Mouse (Mus musculus) heart, embryonic 14.5 days (tissue): ENCODE results near the gene Trpc1. TPM values are rescaled to one million over a fixed set of nuclear protein-coding genes. Genes with fewer than 3 reads are reported as not detected.
A peak's percentile ranks its signal among the peaks of the same experiment; 100 is the strongest.

ENCODE experiments used
- ATAC-seq: fragments of 200-750 bp; cut with Nextera tagmentation; 2 replicates; pipeline ENCODE4 v1.8.0; 2017; ENCODE audit warnings: low read depth, moderate TSS enrichment; ENCODE audit not compliant: insufficient number of reproducible peaks, insufficient read depth, low FRiP score
- H3K27ac ChIP-seq, 2 experiments: fragments of 200-500 bp in 1 of 2; fragments of 300-500 bp in 1 of 2; sonication (generic) in 1 of 2; replicated peaks in 1 of 2; 2 replicates each; pipeline ENCODE4 v1.5.1; 2012 to 2014; ENCODE audit warnings: low read depth in 2 of 2, low read length in 2 of 2, control low read depth in 1 of 2, mild to moderate bottlenecking in 1 of 2, mixed read lengths in 1 of 2; ENCODE audit not compliant: control insufficient read depth in 1 of 2, insufficient read depth in 1 of 2
- H3K27me3 ChIP-seq: fragments of 300-500 bp; sonication (generic); 2 replicates; pipeline ENCODE4 v1.6.1; 2014; ENCODE audit warnings: mild to moderate bottlenecking, low read length, control low read depth; ENCODE audit not compliant: control insufficient read depth, insufficient read depth
- H3K36me3 ChIP-seq: fragments of 300-500 bp; sonication (generic); 2 replicates; pipeline ENCODE4 v1.6.1; 2014; ENCODE audit warnings: mild to moderate bottlenecking, control low read depth, low read length, mixed read lengths; ENCODE audit not compliant: control insufficient read depth, insufficient read depth
- H3K4me1 ChIP-seq, 2 experiments: fragments of 200-500 bp in 1 of 2; fragments of 300-500 bp in 1 of 2; sonication (generic) in 1 of 2; 2 replicates each; pipeline ENCODE4 v1.6.1; 2012 to 2014; ENCODE audit warnings: low read length in 2 of 2, control low read depth in 1 of 2, mixed read lengths in 1 of 2; ENCODE audit not compliant: control insufficient read depth in 2 of 2, insufficient read depth in 2 of 2
- H3K4me2 ChIP-seq: fragments of 300-500 bp; sonication (generic); 2 replicates; pipeline ENCODE4 v1.6.1; 2014; ENCODE audit warnings: mild to moderate bottlenecking, low read length
- H3K4me3 ChIP-seq, 2 experiments: fragments of 200-500 bp in 1 of 2; fragments of 300-500 bp in 1 of 2; sonication (generic) in 1 of 2; 2 replicates each; pipeline ENCODE4 v1.5.1; 2012 to 2014; ENCODE audit warnings: low read length in 2 of 2, mild to moderate bottlenecking in 2 of 2, control low read depth in 1 of 2, low read depth in 1 of 2, moderate library complexity in 1 of 2; ENCODE audit not compliant: control insufficient read depth in 1 of 2, insufficient read depth in 1 of 2
- H3K9ac ChIP-seq: fragments of 300-500 bp; sonication (generic); 2 replicates; pipeline ENCODE4 v1.6.1; 2014; ENCODE audit warnings: mild to moderate bottlenecking, low read length
- H3K9me3 ChIP-seq: fragments of 300-500 bp; sonication (generic); 2 replicates; pipeline ENCODE4 v1.6.1; 2016; ENCODE audit warnings: low read length, control low read depth; ENCODE audit not compliant: control insufficient read depth
- WGBS: fragments of 180-500 bp; shearing (Covaris S2); extraction: QIAGEN DNeasy Blood & Tissue Kit; methylation state at CpG from one replicate; pipeline ENCODE4 v1.1.7; 2014; 5-methylcytosine and 5-hydroxymethylcytosine counted together
- polyA plus RNA-seq: library from polyadenylated mRNA; unstranded; fragments of >200 nt; fragmentation: Nextera tagmentation; extraction: Ambion mirVana; gene quantifications from 2 replicates; pipeline ENCODE4 v1.2.1, GENCODE M21; 2014

The Trpc1 gene
- polyA plus RNA-seq, 1 experiment from 2014 or later = 3.7 TPM

DNA sequence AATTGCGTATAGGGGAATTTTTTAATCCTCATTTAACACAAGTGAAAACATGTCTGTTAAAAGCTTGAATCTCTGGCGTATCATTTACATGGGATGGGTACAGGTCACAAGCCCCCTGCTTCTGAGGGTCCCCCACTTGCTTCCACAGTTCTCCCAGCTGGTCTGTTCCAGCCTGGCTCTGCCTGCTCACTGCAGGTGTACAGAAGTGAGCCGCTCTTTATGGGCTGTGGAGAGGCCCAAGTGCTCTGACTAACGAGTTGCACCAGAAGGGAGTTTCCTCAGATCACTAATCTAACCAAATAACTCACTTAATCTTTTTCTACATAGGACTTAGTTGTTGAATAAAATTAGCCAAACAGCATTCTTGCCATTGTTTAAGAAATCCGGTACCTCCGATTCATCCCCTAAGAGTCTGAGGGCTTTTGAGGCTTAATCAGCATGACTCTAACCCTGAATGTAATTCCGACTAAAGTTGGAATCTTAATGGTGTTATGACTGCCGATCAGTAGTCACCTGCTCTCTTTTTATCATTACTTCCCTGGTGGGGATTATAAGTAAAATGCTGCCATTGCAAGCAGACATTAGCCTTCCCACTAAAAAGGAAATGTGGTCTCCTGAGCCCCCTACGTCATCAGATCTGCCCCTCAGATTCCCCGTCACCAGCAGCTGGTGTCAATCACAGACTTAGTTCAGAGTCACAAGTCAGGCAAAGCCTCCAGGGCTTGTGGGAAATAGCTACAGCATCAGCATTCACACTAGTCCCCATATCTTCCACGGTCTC lies 64.3 kb downstream of the Trpc1 start:
- H3K9ac ChIP-seq = no peak overlapping the region
- ATAC-seq = no peak
- H3K27me3 ChIP-seq = no peaks in the 10 kb centered on the region
- no peak overlapping the region for H3K27ac ChIP-seq
- no peak overlapping the region for H3K4me2 ChIP-seq
- no peak overlapping the region for H3K4me3 ChIP-seq
- no peaks in the 10 kb centered on the region for H3K4me1 ChIP-seq
- 66% methylated on average over 11 of the region's 11 CpGs for WGBS
- no peaks in the 10 kb centered on the region for H3K36me3 ChIP-seq
- H3K9me3 ChIP-seq = no peaks in the 10 kb centered on the region

DNA sequence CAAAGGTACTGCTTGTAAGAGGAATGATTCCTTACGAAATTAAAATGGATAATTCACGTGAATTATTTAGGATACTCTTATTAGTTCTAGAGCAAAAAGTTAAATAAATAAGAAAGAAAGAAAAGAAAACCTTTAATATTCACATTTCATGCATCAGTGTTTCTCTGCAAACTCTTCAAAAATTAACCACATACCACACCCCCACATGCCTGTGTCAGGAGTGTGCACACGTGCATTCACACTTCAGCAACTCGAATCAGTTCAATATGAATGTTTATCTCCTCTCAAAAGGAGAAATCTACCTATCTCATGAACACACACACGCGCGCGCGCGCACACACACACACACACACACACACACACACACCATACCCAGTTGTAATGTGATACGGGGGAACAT lies 69.5 kb downstream of the Trpc1 start:
- no peak for ATAC-seq
- Histone ChIP-seq H3K9me3 (no peaks in the 10 kb centered on the region), H3K27me3 (no peaks in the 10 kb centered on the region), H3K27ac (no peak overlapping the region), H3K4me2 (no peak overlapping the region), H3K4me3 (no peak overlapping the region), H3K36me3 (no peaks in the 10 kb centered on the region), H3K4me1 (no peaks in the 10 kb centered on the region), H3K9ac (no peak overlapping the region)
- WGBS = 90% methylated on average over 11 of the region's 11 CpGs

DNA sequence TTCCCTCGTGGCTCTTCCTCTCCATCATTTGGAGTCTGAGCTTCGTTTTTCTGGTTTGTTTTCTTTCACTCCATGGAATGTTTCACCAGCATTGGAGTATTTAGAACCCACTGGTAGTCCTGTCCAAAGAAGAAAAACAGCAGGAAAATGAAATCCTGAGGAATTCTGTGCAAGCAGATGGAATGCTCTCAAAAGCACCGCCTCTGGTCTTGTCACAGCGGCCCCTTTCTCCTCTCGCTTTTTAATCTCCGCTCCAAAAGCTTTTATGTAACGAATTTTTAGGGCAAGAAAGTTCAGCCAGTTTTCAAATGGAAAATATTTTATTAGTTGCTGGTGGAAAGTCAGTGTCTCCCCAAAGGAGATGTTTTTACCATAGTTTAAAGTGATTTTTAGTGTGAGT lies 70.2 kb downstream of the Trpc1 start:
- no peaks in the 10 kb centered on the region for H3K36me3 ChIP-seq
- ATAC-seq = no peak
- no peak overlapping the region for H3K4me2 ChIP-seq
- H3K4me3 ChIP-seq = no peak overlapping the region
- no peaks in the 10 kb centered on the region for H3K4me1 ChIP-seq
- H3K27me3 ChIP-seq = no peaks in the 10 kb centered on the region
- 73% methylated on average over 7 of the region's 7 CpGs for WGBS
- no peak overlapping the region for H3K27ac ChIP-seq
- H3K9ac ChIP-seq = no peak overlapping the region
- H3K9me3 ChIP-seq = no peaks in the 10 kb centered on the region

DNA sequence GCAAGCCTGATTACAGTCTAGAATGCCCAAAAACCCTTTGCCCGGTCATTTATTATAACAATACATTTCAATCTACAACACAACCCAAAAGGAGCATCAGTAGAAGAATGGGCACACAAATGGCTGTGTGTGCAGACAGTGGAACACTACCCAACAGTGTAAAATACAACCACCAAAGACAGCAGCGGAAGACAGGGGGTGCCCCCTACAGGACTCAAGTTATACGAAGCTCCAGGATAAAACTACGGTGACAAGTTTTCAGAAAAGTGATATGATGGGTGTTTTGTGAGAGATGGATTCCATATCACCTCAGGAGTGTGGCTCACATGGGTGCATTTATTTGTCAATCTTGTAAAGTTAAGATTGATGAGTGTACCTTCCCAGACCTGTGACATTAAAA lies 74.2 kb downstream of the Trpc1 start:
- H3K27ac ChIP-seq = peak overlapping the region in 1 of 2 experiments; percentile 42; a peak in 1 of 4 replicates
- H3K9ac ChIP-seq = no peak overlapping the region
- 97% methylated on average over 4 of the region's 4 CpGs for WGBS
- no peaks in the 10 kb centered on the region for H3K4me1 ChIP-seq
- no peaks in the 10 kb centered on the region for H3K9me3 ChIP-seq
- no peaks in the 10 kb centered on the region for H3K36me3 ChIP-seq
- H3K27me3 ChIP-seq = no peaks in the 10 kb centered on the region
- H3K4me3 ChIP-seq = no peak overlapping the region
- H3K4me2 ChIP-seq = no peak overlapping the region
- ATAC-seq = no peak

DNA sequence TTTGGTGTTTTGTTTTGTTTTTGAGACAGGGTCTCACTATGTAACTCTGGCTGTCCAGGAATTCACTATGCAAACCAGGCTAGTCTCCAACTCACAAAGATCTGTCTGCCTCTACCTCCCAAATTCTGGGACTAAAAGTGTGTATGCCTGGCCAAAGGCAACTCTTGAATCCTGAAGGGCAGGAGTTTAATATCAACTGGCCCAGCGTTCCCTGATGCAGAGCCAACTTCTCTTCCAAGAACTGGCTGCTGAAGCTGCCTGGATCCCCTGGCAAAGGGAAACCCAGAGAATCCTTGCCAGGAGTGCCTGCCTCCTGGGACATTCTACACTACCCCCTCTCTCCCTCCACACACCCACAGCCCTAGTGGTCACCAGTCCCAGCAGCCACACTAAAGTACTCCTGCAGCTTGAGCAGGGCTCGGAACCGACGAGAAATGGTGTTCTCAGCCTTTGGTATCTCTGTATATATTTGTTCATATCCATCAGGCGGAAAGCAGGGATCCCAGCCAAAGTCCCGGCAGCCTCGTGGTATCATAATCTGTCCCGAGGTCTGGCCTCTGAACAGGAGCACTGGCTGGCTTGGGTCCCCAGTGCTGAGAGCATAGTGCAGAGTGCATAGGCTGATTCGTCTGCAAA lies 75.0 kb downstream of the Trpc1 start:
- no peak overlapping the region for H3K4me3 ChIP-seq
- WGBS = 50% methylated on average over 9 of the region's 9 CpGs
- no peaks in the 10 kb centered on the region for H3K4me1 ChIP-seq
- peak overlapping the region; percentile 5 to 42; a peak in 3 of 4 replicates for H3K27ac ChIP-seq
- H3K27me3 ChIP-seq = no peaks in the 10 kb centered on the region
- H3K4me2 ChIP-seq = 0 out of 2 replicates have a peak overlapping the region, but pooled peaks have one; percentile 6
- no peaks in the 10 kb centered on the region for H3K9me3 ChIP-seq
- peak; percentile 71 for ATAC-seq
- H3K9ac ChIP-seq = no peak overlapping the region
- no peaks in the 10 kb centered on the region for H3K36me3 ChIP-seq

DNA sequence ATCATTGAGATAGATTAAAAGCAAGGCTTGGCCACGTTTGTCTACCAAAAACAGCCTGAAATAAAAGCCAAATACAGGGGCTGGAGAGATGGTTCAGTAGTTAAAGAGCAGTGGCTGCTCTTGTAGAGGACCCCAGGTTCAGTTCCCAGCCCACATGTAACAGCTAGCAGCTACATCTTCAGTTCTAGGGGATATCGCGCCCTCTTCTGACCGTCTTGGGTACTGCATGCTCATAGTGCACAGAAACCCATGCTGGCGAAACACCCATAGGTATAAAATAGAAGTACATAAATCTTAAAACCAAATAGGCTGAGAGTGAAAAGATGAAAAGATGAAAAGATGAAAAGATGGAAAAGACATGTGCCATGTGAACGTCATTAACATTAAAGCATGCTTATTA lies 77.4 kb downstream of the Trpc1 start:
- no peaks in the 10 kb centered on the region for H3K9me3 ChIP-seq
- 82% methylated on average over 6 of the region's 6 CpGs for WGBS
- no peaks in the 10 kb centered on the region for H3K36me3 ChIP-seq
- ATAC-seq = no peak
- H3K9ac ChIP-seq = no peak overlapping the region
- H3K4me1 ChIP-seq = peaks cover 2 to 5% of the 10 kb centered on the region in 2 experiments
- no peak overlapping the region for H3K4me2 ChIP-seq
- H3K27me3 ChIP-seq = no peaks in the 10 kb centered on the region
- no peak overlapping the region for H3K27ac ChIP-seq
- no peak overlapping the region for H3K4me3 ChIP-seq

DNA sequence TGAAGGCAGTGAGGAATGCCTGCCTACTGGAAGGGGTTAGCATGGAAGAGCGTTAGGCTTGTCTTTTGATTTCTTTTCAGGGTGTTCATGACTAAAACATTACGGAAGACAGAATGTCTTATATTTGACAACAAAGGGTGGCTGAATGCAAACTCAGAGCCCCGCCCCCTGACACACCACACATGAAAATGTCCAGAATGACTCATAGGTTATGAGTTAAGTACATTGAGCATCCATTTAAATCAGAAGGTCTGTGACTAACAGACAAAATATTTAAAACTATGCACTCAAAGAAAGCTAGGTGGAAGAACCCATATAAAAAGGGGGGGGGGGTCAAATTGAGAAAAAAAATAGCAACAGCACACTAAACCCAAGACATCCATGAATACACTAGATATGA lies 77.8 kb downstream of the Trpc1 start:
- H3K9me3 ChIP-seq = no peaks in the 10 kb centered on the region
- 91% methylated on average over 3 of the region's 3 CpGs for WGBS
- peaks cover 5 to 7% of the 10 kb centered on the region in 2 experiments for H3K4me1 ChIP-seq
- H3K36me3 ChIP-seq = no peaks in the 10 kb centered on the region
- no peak overlapping the region for H3K9ac ChIP-seq
- ATAC-seq = no peak
- no peak overlapping the region for H3K4me3 ChIP-seq
- H3K27ac ChIP-seq = no peak overlapping the region
- no peak overlapping the region for H3K4me2 ChIP-seq
- no peaks in the 10 kb centered on the region for H3K27me3 ChIP-seq
